Mouse (Mus musculus) kidney, adult 10 weeks (tissue): ENCODE measurements around the gene Ppp1r15a. TPM values are rescaled to one million over a fixed set of nuclear protein-coding genes. Genes with fewer than 3 reads are reported as not detected.

ENCODE experiments used
- polyA plus RNA-seq: library from polyadenylated mRNA; stranded (reverse); fragments of 350-450 nt; fragmentation: Illumina TruSeq; extraction: RNeasy Lipid Tissue Mini Kit (QIAGEN cat#74804); gene quantifications from one replicate; pipeline ENCODE4 v1.2.3, GENCODE M21; 2014; ENCODE audit warnings: low read depth, low replicate concordance

Gene Ppp1r15a
- 0.97 TPM for polyA plus RNA-seq

DNA sequence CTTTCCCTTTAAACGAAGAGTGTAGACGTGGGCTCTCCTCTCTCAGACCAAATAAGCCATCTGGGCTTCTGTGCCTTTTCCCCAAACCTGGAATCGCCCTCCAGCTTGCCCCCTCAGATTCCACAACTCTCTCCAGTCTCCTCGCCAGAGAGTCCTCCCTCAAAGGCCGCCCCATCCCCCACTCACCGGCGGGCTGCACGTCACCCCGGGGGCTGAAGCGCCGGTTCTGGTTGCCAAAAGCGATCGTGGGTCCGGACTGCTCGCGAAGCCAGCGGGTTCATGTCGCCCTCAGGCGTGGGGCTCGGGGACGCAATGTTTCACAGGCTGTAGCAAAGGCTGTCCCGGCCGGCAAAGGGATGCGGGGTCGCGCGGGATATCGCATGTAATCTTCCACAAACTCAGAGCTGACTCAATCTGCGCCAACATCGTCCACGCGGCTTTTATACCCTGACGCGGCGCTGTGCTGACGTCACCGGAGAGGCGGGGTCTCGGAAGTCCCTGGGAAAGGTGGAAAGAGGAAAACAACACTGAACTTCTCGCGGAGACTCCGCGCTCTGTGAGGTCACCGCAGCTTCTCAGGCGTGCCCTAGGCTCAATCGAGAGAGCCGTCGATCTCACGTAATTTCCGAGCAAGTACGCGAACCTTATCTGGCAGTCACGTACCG, at the start of gene Ppp1r15a, which contains the start of gene Plekha4:
Gene Ppp1r15a (minus strand): TSS at position 460 of the 665 bp plus-strand sequence.
Gene Plekha4 (plus strand): TSS at position 522 of the 665 bp plus-strand sequence.

DNA sequence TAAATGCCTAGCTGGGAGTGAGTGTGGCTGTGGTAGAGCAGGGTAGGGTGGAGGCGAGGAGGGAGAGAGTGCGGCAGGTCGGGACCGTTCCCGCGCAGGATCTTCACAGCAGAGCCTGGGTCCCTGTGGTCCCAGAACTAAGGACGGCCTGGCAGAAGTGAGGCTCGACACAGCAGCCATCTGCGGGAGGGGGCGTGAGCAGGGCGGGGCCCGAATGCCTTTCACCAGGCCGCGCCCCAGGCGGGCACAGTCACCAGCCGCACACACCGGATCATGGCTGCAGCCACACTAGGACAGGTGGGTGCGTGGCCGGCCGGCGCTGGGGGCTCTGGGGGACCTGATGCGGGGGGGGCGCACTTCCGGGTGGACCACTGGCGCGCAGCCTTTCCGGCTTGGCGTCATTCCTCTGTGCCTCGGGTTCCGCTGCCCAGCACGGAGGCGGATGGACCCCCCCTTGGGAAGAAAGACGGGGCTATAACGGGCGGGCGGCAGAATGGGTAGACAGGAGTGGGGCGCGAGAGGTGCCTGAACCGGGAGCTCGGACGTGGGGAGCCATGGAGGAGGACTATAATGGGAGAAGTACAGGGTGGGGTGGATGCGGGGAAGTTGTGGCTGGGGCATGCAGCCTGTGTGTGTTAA, 44.2 kb upstream of the Ppp1r15a start, which contains the start of gene Bcat2:
Gene Bcat2 (plus strand): TSS at position 51 of the 639 bp plus-strand sequence.

DNA sequence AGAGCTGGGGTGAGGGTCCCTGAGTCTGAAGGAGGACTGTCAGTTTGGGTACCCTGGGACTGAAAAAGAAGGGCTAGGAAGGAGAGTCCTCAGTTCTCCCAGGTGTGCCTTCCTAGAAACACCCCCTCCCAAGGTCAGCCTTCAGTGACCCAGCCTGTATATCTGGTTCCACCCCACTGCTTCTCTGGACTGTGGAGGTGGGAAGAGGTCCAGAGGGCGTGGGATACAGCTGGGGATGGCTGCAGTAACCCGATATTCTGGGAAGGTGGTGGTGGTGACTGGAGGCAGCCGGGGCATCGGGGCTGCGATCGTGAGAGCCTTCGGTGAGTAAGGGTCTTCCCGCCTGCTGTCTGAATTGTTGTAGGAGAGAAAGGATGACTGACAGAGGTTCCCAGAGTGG, 28.7 kb upstream of the Ppp1r15a start, which contains the start of gene Hsd17b14:
Gene Hsd17b14 (plus strand): TSS at position 150 of the 400 bp plus-strand sequence.

DNA sequence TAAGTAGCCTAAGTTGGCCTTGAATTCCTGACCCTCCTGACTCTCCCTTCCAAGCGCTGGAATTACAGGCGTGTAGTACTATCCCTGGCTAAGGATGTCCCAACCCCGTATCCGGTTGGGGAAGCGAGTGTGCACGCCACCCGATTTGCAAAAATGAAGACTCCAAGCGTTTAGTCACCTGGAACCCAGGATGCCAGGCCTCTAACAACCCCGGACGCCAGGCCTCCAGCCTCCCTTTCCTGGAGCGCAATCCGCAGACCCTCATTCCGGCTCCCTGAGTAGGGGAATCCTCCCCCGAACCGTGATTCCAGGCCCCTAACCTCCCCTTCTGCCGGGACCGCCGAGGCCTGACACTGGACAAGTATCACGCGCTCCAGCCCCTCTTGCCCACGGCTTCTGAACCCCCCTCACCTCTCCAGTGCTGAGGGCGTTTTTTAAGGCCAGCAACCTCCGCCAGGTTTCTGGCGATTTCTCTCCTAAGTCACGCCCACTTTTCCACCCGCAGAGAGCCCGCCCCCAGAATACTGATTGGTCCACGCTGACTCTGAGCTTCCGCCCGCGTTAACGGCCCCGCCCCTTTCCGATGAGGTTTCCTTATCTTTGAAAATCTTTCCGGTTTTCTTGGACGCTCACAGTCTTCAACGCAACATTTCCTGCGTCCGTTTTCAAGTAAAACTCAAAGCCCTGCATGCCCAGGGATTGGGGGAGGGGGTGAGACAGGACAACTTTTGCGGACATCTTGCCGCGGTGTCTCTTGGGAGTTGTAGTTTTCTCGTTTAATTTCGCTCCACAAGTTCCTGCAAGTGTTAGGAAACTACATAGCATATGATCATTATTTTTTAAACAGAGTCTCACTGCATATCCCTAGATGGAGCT, 15.9 kb downstream of the Ppp1r15a start, which contains the start of gene Nucb1:
Gene Nucb1 (minus strand): TSS at position 495 of the 876 bp plus-strand sequence.

DNA sequence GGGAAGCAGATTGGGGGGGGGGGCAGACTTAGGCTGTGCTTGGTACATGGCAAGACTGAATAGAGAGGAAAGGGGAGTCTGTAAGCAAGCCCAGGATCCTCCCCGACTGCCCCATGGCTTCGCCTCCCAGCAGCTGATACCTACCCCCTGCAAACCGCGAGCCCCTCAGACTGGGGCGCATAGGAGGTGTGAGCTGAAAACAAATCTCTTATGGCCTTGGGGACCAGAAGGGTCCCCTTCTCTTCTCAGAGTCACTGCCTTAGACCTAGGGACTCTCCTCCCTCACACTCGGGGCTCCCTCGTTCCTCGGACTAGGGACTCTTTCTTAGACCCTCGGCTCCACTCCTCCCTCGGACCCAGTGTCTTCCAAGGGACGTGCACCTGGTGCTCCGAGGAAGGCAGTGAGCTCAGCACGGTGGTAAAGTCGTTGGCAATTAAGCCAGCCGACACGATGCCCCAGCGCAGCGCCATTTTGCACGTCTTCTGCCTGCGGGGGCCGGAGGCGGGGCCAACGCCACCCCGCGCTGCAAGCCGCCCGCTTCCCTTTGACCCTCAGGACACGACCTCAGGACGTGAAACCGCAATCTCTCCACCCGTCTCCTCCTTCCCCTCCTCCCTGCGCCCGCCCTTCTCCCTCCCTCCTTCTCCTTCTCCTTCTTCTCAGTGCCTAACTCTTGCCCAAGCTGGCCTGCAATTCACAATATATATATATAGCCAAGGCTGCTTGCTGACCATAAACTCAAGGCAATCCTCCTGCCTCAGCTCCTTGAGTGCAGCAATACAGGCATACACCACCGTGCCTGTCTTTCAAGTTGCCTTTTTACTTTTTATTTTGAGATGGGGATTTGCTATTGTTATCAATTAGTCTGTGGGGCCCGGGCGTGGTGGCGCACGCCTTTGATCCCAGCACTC, 37.5 kb downstream of the Ppp1r15a start, which contains the start of gene Dhdh:
Gene Dhdh (minus strand): TSS at position 513 of the 912 bp plus-strand sequence.

DNA sequence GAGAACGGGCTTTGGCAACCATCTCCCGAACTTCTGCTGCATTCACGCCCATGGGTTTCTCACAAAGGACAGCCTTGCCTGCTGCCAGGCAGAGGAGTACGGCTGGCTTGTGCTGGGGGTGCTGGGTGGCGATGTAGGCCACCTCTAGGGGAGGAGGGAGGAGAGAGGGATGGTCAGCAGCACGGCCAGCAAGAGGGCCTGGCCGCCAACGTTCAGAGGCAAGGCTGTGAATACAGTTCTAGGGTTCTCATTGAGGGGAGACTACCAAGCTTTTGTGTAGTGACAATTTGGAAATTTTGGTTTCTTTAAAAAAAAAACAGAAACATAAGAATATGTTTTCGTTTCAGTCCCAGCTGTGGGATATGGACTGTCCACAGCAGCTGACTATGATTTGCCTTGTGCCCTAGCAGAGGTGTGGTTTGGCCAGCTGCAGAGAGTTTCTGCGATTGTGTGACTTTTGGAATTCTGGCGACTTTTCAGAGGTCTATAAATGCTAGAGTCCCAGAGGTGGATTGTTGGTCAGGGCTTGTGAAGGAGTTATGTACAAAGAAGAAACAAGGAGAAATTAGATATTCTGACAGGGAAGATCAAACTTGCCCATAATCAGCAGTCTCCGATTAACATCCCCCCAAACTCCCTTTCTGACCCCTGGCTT, 39.2 kb downstream of the Ppp1r15a start, which contains the start of gene Gm45808:
Gene Gm45808 (minus strand): TSS at position 51 of the 655 bp plus-strand sequence.

DNA sequence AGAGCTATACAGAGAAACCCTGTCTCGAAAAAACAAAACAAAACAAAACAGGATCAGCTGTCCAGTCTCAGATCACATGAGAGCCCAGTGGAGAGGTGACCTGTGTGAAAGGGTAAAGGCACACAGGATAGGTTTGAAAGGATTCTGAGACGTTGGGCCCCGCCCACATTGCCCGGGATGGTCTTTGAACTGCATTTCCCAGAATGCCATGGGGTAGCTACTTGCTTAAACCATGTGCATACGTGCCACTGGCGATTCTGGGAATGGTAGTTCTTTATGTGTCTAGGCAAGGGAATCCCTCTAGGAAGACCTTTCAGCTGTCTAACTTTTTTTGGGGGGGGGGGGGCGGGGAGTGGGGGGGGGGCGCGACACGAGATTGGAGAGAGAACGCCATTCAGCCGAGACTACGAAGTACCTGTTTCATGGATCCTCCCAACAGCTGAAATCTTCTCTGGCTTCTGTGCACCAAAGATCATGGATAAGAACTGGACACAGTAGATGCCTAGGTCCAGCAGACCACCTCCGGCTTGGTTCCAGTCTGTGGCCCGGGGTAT, 44.6 kb downstream of the Ppp1r15a start, which contains the start of gene Tulp2:
Gene Tulp2 (plus strand): TSS at position 504 of the 554 bp plus-strand sequence.

Other genes with a start within 250 kb of the Ppp1r15a start
- gene Slc6a21, start 248.8 kb downstream of the Ppp1r15a start, polyA plus RNA-seq = not detected
- gene Trpm4, start 192.5 kb downstream of the Ppp1r15a start, polyA plus RNA-seq = 0.24 TPM
- gene Hrc, start 191.0 kb downstream of the Ppp1r15a start, polyA plus RNA-seq = not detected
- not detected for gene Ppfia3, start 159.2 kb downstream of the Ppp1r15a start, polyA plus RNA-seq
- not detected for gene Lin7b, start 155.7 kb downstream of the Ppp1r15a start, polyA plus RNA-seq
- 40.0 TPM for gene Snrnp70, start 130.5 kb downstream of the Ppp1r15a start, polyA plus RNA-seq
- gene Kcna7, start 120.6 kb downstream of the Ppp1r15a start, polyA plus RNA-seq = not detected
- gene Ntf5, start 112.6 kb downstream of the Ppp1r15a start, polyA plus RNA-seq = 0.53 TPM
- gene Lhb, start 105.4 kb downstream of the Ppp1r15a start, polyA plus RNA-seq = not detected
- 5.7 TPM for gene Gys1, start 91.4 kb downstream of the Ppp1r15a start, polyA plus RNA-seq
- gene Ruvbl2, start 88.2 kb downstream of the Ppp1r15a start, polyA plus RNA-seq = 0.36 TPM
- 9.1 TPM for gene Ftl1, start 66.4 kb downstream of the Ppp1r15a start, polyA plus RNA-seq
- 0.65 TPM for gene Bax, start 59.4 kb downstream of the Ppp1r15a start, polyA plus RNA-seq
- gene Tulp2, start 44.4 kb downstream of the Ppp1r15a start, polyA plus RNA-seq = not detected
- gene Gm45808, start 39.5 kb downstream of the Ppp1r15a start, polyA plus RNA-seq = not detected
- 13.6 TPM for gene Dhdh, start 37.5 kb downstream of the Ppp1r15a start, polyA plus RNA-seq
- 44.8 TPM for gene Nucb1, start 15.9 kb downstream of the Ppp1r15a start, polyA plus RNA-seq
- gene Plekha4, start 62 bp upstream of the Ppp1r15a start, polyA plus RNA-seq = not detected
- gene Hsd17b14, start 28.6 kb upstream of the Ppp1r15a start, polyA plus RNA-seq = 5.9 TPM
- 3.6 TPM for gene Bcat2, start 43.9 kb upstream of the Ppp1r15a start, polyA plus RNA-seq
- not detected for gene Fgf21, start 89.2 kb upstream of the Ppp1r15a start, polyA plus RNA-seq
- 0.16 TPM for gene Fut1, start 91.0 kb upstream of the Ppp1r15a start, polyA plus RNA-seq
- not detected for gene Izumo1, start 95.5 kb upstream of the Ppp1r15a start, polyA plus RNA-seq
- gene Rasip1, start 101.2 kb upstream of the Ppp1r15a start, polyA plus RNA-seq = not detected
- not detected for gene Mamstr, start 113.7 kb upstream of the Ppp1r15a start, polyA plus RNA-seq
- gene Fut2, start 140.1 kb upstream of the Ppp1r15a start, polyA plus RNA-seq = not detected
- gene Ntn5, start 157.8 kb upstream of the Ppp1r15a start, polyA plus RNA-seq = not detected
- not detected for gene Sec1, start 168.1 kb upstream of the Ppp1r15a start, polyA plus RNA-seq
- not detected for gene Car11, start 173.6 kb upstream of the Ppp1r15a start, polyA plus RNA-seq
- 1.5 TPM for gene Dbp, start 178.8 kb upstream of the Ppp1r15a start, polyA plus RNA-seq
- gene Rpl18, start 189.2 kb upstream of the Ppp1r15a start, polyA plus RNA-seq = 0.65 TPM
- 0.32 TPM for gene Sphk2, start 191.7 kb upstream of the Ppp1r15a start, polyA plus RNA-seq
- not detected for gene Fam83e, start 194.9 kb upstream of the Ppp1r15a start, polyA plus RNA-seq
- not detected for gene Spaca4, start 199.5 kb upstream of the Ppp1r15a start, polyA plus RNA-seq